Comparison of ENCODE assay signal across 22 mouse cellular contexts in genomic region chr7:67458640-67459039, GRCm38 (mm10).
DNase-seq lines count a peak whose midpoint lies in the region; TF ChIP-seq lines count a peak whose summit lies in the region.
"Had no signal": no experiment of that assay in that cellular context is flagged by ENCODE, and none has a peak within 500 bp of the region (broad histone marks: within the 10 kb centered on the region; RNA-seq: fewer than 3 reads in every experiment).

No protein-coding gene starts in this region.

- H3K36me3 ChIP-seq in macrophage (ENCODE audit: inconsistent target), result no peaks in the 10 kb centered on the region
- H3K36me3 ChIP-seq: embryonic facial prominence, embryonic 13.5 days; embryonic facial prominence, embryonic 15.5 days; forebrain, embryonic 10.5 days; forebrain, embryonic 12.5 days; G1E had no signal

- DNase-seq in gastrocnemius, adult 2 months, result no peak
- no peak for DNase-seq in gastrocnemius, postnatal 10 days
- peak; percentile 38 for DNase-seq in thymus, postnatal 14 days
- no peak for DNase-seq in thymus, postnatal 4 days
- DNase-seq in heart, postnatal 14 days, result no peak
- DNase-seq: adrenal gland, postnatal 10 days; adrenal gland, postnatal 25 days; B cell, adult 2 months; cerebellum, adult 11 months; cerebellum, adult 18-20 months; cerebellum, adult 8-10 months; cerebellum, adult 9-11 months; cerebellum, postnatal 14 days; cerebellum, postnatal 36 days; embryo, embryonic 11 days had no signal

- H3K27ac ChIP-seq in gastrocnemius, adult 2 months, result peak overlapping the region; percentile 16
- H3K27ac ChIP-seq in macrophage, result peak overlapping the region; percentile 88
- H3K27ac ChIP-seq: embryonic facial prominence, embryonic 13.5 days; embryonic facial prominence, embryonic 15.5 days; forebrain, embryonic 10.5 days; forebrain, embryonic 12.5 days had no signal

- WGBS in macrophage (ENCODE audit: missing documents), result 89% methylated on average over 4 of the region's 4 CpGs

- no peaks in the 10 kb centered on the region for H3K79me2 ChIP-seq in macrophage (ENCODE audit: inconsistent target)

- TF ChIP-seq CTCF in gastrocnemius, adult 2 months (IDR thresholded peaks at IDR 0.05), result no peak

- H3K4me3 ChIP-seq in gastrocnemius, adult 2 months, result no peak overlapping the region
- H3K4me3 ChIP-seq in macrophage (ENCODE audit: inconsistent target), result no peak overlapping the region
- H3K4me3 ChIP-seq: embryonic facial prominence, embryonic 13.5 days; embryonic facial prominence, embryonic 15.5 days; erythroblast, embryonic 14.5 days; forebrain, embryonic 10.5 days; forebrain, embryonic 12.5 days had no signal

- intact Hi-C loops in gastrocnemius, adult 2 months (cut with DNase I), result no loop called here
- intact Hi-C loops in heart, postnatal 14 days (cut with DNase I), result loop anchor here (2.0 kb wide), 1 partner anchor 34 kb away; no protein-coding TSS in a partner anchor
